Mouse (Mus musculus) thymus, postnatal 10 days (tissue): ENCODE measurements around the gene Zfp462.

Source experiments
- DNase-seq, 2 experiments: peaks; one replicate each; pipeline ENCODE4 v3.0.0; 2021; ENCODE audit warnings: low spot score in 2 of 2

Gene Zfp462

DNA sequence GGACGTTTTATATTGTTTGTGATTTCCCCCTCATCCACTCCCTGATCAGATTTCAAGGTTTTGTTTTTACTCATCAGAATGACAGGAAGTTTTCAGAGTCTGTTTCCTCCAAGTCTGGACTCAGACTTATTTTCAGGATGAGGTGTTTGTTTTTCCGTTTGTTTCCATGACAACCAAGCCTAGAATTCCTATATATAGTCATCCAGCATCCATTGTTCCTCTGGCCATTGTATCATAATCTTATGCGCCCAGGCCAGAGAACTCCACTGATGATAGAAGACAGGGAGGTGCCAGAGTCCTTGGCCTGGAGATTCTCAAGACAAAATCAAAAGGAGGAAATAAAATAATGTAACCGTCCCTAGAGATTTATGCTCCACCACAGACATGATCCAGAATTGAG is 97.7 kb downstream of the Zfp462 start:
- DNase-seq: no peak

DNA sequence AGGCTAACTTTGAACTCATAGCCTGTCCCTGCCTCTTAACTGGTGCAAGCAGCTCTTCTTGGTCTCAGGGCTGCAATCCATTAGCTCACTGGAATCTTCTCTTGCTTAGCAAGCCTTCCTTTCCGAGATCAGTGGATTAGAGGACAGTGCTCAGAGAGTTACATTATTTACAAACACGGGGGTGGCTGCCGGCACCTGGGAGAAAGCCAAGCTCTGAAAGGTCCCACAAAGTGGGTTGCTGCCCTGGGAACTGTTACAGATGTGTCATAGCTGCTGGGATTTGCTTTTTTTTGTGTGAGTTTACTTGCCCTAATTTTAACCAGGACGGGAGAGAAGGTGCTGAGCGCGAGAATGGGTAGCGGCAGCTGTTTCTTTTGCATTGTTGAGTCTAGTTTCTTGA is 102.4 kb downstream of the Zfp462 start:
- DNase-seq: no peak

DNA sequence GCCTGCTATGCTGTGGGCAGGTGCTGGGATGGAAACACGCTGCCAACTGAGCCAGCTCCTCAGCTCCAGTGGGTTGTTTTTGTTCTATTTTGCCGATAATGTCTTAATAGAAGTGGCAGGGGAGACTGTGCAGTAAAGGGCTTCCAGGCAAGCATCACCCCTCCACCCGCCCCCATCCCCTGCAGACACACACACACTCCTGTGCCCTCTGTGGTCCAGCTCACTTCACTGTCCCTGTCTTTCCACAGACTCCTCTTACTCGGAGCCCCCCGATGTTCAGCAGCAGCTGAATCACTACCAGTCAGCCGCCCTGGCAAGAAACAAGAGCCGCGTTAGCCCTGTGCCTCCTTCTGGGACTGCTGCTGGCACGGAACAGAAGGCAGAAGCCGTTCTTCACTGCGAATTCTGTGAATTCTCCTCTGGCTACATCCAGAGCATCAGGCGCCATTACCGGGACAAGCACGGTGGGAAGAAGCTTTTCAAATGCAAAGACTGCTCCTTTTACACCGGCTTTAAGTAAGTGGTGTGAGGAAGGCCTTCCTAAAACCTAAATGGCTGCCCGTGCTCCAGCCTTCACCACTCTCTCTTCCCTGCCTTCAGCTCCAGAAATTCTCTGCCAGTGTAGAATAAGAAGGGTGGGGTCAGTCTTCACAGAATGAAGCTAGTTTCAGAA is 105.2 kb downstream of the Zfp462 start:
- no peak for DNase-seq

DNA sequence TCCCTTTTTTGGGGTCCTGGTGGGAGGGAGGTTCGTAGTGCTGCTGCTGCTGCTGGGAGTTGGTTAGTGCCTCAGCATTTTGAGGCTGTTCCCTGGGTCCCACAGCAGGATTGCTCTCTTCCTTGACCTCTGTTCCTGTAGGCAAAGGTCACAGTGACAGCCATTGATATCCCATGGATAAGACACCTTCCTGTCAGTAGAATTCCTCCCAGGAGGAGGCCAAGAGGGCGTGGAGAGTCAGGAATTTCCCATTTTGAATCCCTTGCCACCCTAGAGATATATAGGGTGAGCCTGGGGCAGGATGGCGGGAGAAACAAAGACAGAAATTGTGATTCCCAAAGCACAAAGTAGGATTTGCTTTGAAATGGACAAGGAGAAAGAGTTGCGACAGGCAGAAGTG is 106.5 kb downstream of the Zfp462 start:
- DNase-seq: no peak

DNA sequence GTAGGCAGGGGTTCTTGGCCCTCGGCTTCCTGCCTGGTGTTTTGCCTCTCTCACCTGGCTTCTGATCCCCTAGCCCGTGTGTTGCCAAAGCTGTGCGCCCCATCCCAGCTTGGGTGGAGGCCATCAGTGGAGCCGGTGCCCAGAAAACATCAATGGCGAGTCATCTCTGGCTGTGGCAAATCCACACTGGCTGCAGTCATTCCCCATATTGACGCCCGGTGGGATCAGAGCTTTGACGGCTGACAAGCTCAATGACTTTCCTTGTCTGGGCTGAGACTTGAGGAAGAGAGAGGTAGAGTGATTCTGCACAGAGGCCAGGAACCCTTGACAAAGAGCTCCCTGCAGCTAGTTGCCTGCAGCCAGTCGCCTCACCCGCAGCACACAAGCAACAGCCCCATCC is 107.8 kb downstream of the Zfp462 start:
- no peak for DNase-seq

DNA sequence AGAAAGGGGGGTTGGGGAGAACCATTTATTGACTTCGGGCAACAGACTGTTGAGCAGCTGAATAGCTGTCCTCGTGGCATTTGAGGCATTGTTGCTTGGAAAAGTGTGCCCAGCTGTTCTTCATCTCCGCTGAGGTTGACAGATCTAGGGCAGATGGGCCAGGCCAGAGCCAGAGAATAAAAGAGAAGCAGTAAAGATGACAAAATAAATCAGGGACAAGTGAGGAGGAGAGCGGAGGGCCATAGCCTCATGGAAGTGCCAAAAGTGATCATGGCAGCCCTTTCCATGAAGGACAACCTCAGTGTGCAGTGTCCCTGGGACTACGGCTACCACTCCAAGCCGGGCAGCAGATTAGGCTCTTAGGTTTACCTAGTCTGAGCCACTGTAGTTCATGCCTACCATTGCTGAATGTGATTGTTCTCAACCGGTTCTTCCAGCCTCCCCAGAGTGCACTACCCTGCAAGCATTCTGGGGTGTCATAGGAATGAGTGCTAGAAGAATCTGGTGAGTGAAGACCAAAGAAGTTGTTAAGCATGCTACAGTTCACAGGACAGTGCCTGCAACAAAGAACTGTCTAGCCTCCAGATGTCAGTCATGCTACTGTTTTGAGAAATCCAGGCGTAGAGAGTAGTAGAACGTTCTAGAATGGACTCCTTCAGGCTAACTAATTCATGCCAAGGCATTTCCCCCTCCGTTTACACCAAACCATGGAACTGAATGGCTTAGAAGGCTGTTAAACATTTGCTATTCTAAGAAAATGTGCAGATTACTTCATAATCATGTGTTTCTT is 113.0 kb downstream of the Zfp462 start:
- DNase-seq: no peak

DNA sequence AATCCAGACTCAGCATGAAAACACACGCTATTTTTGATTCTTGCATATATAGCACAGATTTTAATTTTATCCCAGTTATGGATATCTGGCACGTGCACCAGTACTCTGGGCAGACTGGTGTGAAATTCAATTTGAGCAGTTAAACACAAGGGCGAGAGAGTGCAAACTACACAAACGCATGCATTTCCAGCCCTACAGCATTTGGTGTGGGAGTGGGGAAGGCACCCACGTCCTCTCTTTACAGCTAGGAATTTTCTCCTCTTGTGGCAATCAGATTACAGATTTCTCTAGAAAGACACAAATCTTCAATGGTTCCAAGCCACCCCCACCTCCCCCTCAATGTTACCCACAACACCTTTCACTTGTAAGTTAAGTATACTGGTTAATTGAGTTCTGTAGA is 114.1 kb downstream of the Zfp462 start:
- DNase-seq: no peak

DNA sequence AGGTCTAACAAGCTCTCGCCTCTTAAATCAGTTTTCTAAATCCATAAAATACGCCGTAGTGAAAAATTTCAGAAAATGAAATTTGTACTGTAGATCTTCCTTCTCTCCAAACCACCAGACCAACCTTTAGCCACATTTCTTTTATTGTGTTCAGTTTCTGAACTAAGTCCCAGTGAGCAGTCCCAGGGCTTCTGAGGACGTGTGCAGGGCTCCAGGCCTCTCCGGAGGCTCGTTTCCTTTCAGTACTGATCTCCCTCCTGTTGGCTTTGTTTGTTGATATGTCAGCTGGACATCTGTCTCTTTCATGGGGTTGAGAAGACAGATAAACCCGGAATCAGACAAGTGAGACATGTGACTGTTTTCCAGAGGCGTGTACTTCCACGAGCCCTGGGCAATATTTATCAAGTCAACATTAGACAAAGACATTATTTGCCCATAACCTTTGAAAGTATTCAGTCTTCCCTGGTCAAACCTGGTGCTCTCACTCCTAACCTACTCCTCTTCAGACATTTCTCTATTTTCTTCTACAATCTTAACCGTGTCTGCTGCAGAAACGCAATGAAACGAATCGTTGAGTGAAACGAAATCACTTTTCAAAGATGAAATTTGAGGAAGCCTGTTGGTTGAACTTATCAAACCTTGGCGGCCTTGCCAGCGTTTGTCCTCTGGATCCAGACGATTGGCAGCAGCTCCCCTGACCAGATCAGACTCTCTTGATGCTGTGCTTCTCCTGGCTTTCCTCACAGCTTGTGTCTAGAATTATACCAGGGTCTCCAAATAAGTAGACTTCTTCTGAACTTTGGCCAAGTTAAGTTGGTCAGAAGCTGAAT is 121.7 kb downstream of the Zfp462 start:
- no peak for DNase-seq

DNA sequence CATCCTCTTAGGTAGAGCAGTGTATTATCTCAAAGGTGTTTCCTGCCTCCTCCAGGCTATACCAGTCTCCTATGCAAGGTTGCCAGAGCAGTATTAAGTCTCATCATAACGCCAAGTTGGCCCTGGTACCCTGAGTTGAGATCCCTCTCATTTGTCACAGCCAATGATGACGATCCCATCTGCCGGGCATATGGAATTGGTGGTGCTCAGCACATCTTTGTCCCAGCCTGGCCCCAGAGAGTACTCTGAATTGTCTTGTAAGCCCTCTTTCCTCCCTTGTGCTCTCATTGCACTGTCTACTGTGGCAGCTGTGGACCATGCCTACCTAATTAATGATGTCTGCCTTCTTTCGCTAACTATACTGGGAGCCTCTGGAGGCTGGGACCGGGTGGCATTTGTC is 126.7 kb downstream of the Zfp462 start:
- DNase-seq: no peak

DNA sequence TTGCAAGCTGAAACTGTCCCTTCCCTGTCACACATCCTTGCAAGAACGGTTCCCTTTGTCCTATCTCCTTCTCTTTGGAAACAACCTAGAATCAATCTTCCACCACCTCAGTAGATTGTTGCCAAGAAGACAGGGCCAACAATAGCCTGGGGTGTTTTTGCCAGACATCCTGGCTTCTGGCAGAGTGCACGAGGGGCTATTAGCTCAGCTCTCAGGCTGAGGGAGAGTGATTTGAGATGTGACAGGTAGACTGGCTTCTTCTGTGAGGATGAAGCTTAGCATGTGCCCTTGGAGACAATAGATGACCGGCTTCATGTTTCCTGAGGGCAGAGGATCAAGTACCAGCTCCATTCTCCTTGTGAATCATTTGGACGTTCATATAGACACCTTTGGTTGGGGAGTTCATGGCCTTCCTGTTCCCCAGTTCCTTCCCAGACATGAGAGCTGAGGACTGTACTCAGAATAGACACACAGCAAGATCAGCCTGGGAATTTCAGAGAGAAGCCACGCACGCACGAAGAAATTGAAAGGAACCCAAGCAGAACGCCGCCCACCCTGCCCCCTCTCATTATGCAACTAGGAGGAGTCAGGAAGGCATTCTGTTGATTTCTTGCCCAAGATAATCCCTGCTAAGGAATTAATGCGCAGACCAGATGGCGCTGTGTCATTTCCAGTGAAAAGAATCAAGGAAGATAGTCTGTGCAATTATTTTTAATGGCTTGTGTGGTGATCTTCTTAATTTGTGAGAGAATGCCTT is 132.5 kb downstream of the Zfp462 start:
- no peak for DNase-seq

DNA sequence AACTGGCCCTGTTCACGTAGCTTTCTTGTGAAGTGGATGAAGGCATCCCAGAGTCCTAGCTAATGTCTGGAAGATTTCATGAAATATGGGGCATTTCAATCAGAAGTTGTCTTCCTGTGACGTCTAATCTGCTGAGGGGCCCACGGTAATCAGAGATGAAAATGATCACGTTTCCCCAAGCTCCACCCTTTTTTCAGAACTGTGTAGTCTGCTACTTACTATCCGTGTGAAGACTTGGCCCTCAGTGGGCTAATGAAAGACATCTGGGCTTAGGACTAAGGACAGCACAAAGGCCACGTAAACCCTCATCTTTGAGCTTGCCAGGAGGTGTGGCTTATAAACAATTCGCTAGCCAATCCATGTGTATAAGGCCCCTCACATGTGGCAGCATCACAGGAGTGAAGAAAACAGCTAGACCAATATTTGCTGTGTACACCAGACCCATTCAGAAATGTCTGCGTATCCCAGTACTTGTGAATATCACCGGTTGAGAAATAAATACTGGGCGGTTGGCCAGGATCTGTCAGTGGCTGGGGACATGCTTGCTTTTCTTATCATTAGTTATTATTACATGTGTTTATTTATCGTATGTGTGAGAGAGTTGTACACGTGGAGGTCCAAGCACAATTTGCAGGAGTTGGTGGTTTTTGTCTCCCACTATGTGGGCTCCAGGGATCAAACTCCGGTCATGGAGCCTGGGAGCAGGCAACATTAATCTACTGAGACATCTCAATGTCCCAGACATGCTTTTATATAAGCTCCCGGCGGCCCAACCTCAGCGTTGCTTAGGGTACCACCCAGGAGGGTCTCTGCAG is 133.3 kb downstream of the Zfp462 start:
- no peak for DNase-seq

DNA sequence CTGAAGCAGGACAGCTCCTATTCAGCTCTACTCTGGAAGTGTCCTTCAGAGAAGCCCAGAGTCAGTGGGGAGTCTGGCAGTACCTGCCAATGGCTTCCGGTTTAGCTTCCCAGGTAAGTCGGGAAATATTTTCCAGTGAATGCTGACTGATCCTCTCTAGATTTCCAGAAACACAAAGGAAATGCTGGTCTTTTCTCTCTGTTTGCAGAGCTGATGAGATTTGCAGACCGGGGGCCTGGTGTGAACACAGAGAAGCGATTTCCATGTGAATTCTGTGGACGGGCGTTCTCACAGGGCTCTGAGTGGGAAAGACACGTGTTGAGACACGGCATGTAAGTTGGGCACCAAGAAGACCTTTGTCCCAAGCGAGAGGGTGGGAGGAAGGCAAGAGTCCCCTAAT is 134.2 kb downstream of the Zfp462 start:
- DNase-seq: no peak

DNA sequence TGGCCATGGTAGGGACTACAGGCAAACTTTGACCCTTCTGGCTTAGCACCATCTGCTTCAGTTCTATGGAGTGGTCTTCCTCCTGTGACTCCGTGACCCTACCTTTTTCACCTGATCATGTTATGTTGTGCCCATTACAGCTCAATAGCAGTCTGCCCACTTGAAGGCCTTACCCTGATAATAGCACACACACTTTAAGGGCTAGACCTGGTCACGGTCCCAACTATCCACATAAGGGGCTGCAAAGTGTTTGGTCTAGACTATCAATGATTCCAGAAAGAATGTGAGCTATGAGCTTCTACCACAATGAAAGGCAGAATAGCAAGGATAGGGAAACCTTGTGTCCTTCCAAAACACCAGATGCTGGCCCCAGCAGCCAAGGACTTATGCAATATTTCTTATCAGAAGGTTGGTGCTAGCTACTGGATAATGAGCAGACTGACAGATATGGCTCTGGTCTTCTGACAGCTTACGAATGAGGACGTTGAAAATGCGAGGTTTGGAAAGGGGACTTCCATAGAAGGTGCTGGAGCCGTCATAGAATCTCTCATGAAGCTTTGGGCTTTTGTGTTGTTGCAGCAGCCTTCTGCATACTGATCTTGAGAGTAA is 139.3 kb downstream of the Zfp462 start:
- no peak for DNase-seq

DNA sequence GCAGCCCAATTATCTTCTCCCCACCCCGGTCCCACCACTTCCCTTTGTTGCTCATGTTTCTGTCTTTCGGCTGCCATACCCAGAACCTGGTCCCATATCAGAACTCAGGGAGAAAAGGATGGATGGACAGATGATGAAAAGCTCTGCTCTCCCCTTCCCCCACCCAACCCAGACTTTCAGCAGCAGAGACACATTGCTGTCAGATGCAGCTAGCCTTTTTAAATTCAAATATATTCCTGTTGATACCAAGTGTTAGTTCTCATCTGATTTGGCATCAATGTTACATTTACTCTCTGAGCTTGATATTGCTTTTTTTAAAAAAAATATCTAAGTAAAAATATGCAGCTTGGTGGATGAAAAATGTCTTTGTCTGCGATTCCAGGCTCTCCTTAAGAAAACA is 143.3 kb downstream of the Zfp462 start:
- DNase-seq: no peak

DNA sequence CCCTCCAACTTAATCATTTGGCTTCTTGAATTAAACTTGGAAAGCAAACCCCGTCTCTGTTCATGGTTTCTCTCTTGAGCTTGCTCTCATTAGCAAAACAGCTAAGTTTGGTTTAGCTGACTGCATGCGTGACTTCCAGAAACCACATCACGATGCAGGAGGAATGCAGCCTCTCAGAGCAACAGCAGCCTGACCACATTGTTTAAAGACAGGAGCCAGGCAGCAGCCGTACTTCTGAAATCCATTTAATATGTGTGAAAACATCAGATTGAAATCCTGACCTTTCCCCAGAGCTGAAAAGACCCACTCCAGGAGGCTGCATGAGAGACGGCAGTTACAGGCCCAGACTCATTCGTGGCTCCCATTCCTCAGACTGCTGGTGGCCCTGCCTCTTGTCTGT is 144.1 kb downstream of the Zfp462 start:
- DNase-seq: no peak

DNA sequence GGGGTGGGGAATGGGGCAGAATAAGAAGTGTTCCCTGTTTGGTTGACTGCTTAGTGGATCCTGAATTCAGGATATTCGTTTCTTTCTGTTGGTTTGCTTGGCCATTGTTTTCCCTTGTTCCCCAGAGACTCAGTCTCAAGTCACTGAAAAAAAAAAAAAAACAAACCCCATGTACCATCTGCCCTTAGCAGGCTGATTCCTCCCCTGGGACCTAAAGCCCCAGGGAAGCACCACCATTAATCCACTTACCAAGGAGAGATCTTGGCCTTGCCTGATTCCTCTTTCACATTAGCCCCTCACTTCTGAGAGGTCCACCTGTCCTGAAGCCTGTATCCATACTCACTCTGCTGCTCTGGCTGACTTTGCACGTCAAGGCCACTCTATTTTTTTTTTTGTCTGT is 152.3 kb downstream of the Zfp462 start:
- no peak for DNase-seq

DNA sequence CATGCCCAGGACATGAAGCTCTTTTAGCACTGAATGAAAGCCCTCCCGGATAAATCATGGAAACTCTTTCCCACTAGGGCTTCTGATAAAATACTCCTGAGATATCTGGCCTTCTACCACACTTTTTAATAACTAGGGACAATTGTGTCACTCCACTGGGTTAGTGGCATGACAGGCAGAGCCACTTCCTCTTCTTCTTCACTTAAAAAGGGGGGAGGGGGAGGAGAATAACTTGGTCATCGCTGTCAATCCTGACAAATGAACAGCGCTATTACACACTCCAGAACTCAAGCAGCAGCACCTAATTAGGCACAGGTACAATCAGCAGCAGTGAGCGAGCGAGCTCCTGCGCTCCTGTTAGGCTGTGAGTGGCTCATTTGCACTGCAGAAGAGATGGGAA is 153.5 kb downstream of the Zfp462 start:
- no peak for DNase-seq

DNA sequence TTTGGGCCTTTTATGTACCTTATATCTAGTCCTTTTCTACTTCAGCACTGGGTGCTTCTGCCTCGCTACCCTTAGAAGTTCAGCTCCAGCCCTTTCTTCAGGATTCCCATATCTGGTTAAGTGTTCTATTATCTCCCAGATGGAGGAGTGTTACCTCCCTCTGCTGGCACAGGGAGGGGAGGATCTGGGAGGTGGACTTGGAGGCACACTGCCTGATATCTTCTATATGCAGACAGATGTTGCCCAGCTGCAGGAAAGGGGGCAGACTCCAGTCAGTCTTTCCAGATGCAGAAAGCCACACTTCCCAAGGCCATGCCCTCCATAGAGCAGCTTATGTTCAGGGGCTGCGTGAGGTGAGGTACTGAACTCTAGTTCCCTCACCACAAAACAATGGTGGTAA is 156.0 kb downstream of the Zfp462 start:
- DNase-seq: no peak

DNA sequence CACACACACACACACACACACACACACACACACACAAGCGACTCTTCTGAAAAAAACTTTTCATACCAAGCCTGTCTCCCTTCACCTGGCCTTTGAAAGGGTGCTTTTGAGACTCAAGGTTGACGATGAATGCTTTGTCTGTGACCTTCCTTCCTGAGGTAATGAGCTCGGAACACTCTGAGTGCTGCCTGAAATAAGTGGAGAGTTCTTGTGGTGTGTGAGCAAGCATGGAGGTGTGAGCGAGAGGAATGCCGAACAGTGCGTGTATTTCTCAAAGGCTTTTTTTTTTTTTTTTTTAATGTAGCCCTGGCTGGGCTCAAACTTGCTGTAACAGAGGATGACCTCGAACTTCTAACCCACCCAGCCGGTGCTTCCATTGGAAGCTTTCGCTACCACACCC is 156.8 kb downstream of the Zfp462 start:
- no peak for DNase-seq

DNA sequence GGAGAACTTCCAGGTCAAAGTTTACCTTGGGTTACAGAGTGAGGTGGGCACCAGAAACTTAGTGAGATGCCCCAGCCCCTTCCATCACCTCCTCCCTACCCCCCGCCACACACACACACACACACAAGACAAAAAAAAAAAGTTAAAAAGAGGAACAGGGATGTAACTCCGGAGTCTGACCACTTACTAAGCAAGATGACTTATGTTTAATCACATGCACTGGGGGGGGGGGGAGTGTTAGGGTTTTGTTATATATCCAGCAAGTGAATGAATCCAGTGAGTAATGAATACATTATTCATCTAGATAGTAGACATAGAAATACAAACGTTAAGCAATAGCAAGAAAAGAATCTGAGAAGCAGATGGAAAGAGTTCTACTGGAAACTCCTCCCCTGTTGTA is 157.5 kb downstream of the Zfp462 start:
- no peak for DNase-seq

DNA sequence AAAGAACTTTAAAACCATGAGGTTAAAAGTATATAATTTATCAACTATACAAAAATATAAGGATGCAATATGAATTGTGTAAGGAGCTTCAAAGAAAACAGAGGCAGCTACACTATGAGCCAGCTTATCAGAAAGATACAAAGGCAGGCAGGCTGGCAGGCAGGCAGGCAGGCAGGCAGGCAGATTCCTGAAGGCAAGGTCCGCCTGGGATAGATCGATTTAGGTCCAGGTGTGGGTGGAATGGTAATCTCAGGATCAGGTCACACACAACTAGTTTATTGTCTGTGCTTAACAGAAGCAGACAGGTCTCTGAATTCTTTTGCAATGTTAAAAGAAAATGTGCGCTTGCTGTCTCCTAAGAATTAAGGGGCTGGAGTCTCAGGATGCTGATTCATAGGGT is 158.7 kb downstream of the Zfp462 start:
- no peak for DNase-seq
